Mouse (Mus musculus) kidney, postnatal 4 days (tissue): Measurements from ENCODE around the gene Gm38394.
"Not testable (repeated sequence)": the region's sequence is repeated elsewhere in the genome, so short reads cannot be mapped to it uniquely, and the experiment has no call there.

Experiments
- DNase-seq, 2 experiments: peaks; one replicate each; pipeline ENCODE4 v3.0.0; 2021; ENCODE audit warnings: mixed read lengths in 2 of 2

The Gm38394 gene

DNA sequence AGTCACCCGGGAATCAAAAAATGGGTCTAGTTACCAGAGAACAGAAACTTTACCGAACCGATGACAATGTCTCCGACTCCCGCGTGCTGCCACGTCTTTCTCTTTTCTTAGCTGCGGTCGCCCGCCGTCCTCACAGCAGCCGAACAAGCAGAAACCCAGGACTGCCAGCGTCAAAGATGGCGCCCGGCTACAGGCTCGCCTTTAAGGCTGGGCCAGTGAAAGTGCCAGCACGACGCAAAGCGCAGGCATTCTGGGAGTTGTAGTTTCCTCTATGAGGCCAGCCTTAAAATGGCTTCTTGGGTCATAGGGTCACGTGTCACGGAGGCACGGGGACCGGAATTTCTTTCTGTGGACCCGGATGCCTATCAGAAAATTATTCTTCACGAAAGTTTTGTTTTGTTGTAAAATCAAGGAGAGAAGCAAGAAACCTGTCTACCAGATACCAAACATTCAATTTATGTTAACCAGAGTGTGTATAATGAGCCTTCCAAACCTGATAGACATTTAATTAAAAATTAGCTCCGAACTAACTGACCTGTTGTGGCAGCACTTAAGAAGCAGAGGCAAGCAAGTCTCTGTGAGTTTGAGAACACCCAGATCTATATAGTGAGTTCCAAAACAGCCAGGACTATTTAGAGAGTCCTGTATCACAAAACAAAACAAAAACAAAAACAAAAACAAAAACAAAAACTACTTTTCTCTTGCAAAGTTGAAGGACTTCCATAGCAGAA, at the start of gene Gm38394:
Gene Gm38394 (minus strand): TSS at position 116 of the 731 bp plus-strand sequence.
- DNase-seq: peak; percentile 93 to 97

DNA sequence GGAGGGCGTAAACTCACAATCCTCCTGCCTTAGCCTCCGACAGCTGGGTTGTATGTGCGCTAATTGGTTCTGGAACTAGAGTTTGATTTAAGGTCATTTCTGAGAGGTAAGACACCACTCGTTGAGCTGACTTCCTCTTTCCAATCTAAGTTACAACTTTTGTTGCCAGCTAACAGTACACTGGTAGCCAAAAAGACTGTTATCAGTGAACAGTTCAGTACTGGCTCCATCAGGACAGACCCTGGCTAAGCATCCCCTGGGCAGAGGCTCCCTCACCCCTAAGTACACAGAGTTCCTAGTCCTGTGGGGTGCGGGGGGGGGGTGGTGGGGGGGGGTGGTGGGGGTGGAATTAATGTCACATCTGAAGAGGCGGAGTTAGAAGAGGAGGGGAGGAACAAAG, 49.8 kb upstream of the Gm38394 start:
- no peak for DNase-seq

DNA sequence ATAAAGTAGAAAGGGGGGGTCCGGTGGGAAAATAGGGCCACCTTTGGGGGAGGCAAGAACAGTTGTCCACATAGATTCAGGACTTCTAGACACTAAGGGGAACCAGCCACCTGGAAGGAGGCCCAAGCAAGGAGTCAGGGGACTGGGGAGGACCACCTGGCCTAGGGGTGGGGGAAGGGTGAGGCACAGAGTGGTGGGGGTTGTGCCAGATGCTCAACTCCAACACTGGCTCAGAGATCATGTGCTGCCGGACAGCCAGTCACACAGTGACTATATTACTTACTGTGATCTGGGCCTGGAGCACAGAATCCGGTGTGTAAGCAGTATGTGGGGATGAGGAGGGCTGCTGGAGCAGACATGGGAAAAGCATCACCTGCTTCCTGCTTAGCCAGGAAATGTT, 48.2 kb upstream of the Gm38394 start:
- DNase-seq: no peak

DNA sequence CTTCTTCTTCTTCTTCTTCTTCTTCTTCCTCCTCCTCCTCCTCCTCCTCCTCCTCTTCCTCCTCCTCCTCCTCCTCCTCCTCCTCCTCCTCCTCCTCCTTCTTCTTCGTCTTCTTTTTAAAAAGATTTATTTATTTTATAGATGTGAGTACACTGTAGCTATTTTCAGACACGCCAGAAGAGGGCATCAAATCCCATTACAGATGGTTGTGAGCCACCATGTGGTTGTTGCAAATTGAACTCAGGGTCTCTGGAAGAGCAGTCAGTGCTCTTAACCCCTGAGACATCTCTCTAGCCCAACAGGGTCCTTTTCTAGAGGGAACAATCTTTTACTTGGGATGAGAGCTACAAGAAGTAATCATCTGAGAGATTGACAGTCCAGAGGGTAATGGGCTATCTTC, 40.7 kb upstream of the Gm38394 start:
- DNase-seq: peak in 1 of 2 experiments; percentile 46

DNA sequence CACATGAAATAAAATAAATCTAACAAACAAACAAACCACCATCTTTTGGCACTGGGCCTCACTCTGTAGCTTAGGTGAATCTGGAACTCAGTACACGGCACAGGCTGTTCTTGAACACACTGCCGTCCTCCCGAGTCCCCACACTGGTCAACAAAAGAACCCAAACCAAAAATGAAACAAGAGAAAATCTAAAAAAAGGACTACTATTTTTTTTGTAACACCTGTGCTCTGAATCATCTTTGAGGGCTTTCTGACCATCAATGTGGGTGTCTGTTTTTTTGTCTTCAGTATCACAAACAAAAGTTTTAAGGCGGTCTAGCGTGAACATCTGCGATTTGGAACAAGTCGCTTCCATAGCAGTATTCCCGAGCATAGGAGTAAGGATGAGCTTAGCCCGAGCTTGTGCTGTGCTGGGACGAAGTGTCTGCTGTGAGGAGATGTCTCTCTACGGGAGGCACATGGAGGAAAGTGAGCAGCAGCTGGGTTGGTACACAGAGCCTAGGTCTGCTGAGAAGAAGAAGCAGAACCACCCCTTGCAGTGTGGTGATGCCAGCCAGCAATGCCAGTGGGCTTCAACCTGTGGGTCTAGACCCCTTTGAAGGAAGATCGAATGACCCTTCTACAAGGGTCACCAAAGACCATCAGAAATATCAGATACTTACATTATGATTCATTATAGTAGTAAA, 37.0 kb upstream of the Gm38394 start:
- no peak for DNase-seq

DNA sequence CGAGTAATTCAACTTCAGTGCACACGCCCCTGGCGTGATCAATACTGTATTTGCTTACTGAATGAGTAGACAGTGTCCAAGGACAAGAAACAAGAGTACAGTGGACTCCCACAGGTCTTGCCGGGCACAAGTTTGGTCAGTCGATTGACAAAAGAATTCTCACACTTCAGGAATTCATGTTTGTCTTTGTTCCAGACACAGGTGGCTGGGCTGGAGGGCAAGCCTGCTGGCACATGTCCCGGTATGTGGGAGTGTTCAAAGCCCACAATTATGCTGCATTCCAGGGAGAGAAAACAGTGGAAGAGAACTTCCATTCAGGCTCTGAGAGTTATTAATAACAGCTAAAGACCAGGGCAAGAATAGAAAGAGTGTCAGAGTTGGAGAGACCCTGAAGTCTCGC, 34.8 kb upstream of the Gm38394 start:
- DNase-seq: peak; percentile 84 to 89

DNA sequence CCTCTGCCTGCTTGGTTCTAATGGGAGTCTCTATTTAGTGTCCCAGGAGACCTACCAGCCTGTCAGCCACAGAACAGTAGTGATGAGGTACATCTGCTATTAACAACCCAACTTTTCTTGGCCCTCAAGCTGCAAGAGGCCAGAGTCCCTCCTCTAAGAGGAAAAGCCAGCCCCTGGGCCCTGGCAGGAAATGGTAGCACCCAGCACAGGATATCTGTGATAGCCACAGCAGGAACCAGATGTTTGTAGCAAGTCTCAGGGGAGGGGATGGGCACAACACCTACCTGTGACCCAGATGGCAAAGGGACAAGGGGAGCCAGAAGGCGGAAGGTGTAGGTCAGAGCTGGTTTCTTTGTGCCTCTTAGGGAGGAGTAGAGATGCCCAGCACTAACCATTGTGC, 33.8 kb upstream of the Gm38394 start:
- peak in 1 of 2 experiments; percentile 44 for DNase-seq

DNA sequence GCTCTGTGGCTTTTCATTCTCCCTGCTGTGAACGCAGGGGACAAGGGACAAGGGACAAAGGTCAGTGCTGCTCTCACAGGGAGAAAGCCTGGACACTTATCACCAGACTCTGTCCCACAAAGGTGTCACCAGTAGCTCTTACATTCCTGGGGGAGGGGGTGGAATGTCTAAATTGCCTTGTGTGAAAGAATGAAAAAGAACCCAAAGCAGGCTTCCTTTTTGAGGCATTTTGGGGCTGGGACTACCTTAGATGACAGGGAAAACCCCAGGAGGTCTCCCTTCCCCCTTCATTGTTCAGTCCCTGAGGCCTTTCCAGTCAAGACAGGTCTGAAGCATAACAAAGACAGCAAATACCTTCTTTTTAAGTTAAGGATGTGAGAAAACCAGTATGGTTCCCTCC, 33.2 kb upstream of the Gm38394 start:
- DNase-seq: no peak

DNA sequence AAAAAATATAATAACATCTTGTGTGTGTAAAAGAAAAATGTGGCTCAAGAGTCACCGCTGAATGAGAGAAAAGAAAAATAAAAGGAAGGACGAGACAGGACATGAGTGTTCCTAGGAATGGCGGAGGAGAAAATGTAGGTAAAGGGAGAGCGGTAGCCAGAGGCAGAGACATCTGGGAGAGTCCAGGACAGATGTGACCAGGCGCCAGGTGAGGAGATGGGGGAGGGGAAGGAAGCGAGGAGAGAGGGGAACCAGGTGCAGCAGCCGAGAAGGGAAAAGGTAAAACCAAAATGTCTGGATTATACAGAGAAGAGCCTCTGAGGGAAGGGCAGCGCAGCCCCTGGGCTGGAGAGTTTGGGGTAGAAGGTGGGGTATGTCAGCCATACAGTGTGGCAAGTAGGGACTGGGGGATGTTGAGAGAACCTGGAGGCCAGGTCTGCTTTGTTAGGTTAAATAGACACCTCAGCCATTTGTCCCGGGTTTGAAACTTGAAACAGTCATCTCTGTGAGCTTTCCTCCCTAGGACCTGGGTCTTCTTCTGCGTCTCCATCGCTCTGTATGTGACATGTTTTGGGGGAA, 32.5 kb upstream of the Gm38394 start:
- DNase-seq: no peak

DNA sequence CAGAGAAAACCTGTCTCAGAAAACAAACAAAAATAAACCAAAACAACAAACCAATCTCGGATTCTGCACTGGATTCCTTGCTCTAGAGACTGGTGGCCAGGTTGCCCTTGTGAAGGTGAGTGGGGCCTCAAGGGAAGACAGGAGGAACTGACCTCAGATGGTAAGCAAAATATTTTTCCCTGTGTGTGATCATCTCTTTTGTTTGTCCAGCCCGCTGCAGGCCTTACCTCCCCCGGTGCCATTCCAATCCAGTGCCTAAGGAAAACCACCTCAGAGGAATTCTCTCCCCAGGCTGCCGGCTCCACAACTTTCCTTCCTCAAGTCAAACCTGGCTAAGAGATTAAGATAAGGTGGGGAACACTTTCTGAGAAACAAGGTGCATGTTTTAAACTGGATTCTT, 31.1 kb upstream of the Gm38394 start:
- DNase-seq: peak in 1 of 2 experiments; percentile 22

DNA sequence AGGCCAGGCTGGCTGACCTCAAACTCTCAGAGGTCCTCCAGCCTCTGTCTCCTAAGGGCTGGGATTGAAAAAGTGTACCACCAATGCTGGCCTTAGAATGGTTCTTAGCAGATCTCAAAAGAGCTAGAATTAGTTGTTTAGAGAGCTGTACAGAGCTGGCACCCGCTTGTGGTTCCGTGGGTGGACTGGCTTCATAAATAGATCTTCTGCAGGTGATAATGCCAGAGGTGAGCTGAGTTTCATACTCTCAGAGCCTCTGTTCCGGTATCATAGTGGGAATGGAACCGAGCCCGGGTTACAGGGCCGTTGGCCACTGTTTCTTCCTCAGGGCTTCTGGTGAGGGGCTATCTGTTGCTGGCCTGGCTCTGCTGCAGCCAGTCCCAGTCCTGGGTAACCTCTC, 29.9 kb upstream of the Gm38394 start:
- DNase-seq: no peak

DNA sequence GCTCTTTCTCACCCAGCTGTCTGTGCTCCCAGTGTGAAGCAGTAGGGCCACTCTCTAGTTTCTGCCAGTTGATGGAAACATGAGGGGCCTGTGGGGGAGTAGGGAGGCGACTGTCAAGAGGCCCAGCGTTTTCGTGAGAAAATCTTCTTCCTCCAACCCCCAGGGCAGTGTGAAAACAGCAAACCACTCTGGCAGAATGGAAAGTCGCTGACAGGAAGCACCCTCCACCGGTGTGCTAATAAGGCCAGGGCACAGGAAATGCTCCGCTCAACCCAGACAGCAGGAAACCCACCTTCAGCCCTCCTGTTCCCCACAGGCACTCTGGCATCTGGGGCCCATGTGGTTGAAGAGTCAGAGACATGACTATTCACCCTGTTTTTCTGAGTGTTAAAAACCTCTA, 28.8 kb upstream of the Gm38394 start, which contains the start of gene Lax1:
Gene Lax1 (minus strand): TSS at position 212 of the 400 bp plus-strand sequence.
- DNase-seq: peak in 1 of 2 experiments; percentile 26

DNA sequence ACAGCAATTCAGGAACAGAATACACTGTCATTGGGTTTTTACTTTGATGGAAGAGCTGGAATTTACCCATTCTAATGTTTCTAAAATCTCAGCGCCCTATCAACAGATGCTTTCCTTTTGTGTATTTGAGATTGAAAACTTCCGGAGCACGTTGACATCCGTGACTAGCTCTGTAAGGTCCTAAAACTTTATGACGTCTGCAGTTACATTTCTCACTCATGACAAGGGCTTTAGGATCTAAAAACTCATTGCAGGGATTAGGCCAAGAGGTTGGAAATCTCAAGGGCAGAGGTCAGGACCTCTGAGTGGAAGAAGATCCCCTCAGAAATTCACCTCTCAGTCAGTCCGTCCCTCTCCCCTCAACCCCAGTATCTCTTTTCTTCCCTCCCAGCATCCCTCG, 27.2 kb upstream of the Gm38394 start:
- no peak for DNase-seq

DNA sequence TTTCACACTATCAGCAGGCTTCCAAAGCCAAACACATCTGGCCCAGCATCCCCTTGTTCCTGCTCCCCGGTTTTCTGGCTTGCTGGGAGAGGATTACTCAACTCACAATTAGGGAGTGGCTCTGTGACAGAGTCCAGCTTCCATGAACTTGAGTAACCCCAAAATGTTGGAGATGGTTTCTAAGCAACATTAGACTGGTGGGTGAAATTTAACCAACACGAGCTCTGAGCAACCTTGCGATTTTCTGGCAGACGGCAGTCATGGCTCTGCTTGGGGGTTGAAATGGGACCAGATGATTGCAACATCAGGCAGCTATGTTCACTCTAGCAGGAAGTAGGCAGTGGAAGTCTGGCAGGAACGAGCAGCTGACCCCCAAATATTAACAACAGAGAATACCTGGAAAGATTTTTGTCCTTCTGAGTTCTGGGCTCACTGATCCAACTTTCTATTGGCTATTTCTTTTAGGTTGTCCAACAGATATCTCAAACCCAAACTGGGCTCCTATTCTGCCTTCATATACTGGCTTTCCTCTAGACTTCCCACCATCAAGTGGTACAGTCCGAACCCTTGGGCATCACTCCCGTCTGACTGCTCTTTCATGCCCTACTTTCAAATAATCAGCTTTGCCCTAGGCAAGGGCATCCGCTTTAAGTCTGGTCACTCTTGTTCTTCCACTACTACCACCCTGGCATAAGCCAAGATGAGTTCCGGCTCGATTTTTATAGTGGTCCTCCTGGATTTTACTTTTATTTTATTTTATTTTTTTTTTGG, 24.8 kb upstream of the Gm38394 start:
- peak in 1 of 2 experiments; percentile 44 for DNase-seq

DNA sequence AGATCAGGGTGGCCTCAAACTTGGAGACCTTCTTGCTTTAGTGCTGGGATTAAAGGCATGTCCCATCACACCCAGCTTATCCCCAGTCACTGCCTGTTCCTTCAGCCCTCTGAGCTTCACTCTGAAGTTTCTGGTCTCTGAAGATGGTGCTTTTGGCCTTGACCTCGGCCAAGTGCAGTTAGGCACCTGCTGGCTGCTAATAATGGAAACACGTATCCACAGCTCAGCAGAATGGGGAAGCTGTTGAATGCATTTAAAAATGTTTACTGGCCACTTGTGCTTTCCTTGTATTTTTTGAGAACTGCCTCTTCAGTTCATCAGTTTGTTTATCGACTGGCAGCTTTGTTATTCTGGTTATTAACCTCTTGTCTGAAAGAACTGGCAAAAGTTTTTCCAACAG, 10.7 kb upstream of the Gm38394 start:
- DNase-seq: no peak

DNA sequence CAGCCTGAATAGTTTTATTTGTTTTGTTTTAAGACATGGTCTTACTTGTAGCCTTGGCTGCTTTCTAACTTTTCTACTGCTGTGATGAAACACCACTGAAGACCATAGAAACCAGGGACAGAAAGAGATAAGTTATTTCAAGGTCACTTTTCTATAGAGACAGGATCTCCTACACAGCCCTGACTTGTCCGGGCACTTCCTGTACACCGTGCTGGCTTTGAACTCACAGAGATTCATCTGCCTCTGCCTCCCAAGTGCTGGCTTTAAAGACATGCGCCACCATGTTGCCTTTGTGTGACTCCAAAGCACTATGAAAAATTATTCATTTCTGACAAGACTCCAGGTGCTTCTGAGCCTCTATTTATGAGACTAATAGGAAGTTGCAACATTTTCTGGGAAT, 10.1 kb upstream of the Gm38394 start:
- DNase-seq: no peak

DNA sequence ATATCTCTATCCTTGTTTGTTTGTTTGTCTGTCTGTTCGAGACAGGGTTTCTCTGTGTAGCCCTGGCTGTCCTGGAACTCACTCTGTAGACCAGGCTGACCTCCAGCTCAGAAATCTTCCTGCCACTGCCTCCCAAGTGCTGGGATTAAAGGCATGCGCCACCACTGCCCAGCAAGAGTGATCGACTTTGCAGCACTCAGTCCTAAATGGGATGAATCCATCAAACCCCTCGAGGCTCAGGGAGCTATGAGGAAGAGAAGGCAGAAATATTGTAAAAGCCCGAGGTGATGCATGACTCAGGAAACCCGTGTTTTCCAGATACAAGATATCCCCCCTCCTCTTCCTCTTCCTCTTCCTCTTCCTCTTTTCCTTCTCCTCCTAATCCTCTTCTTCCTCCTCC, 9.7 kb upstream of the Gm38394 start:
- DNase-seq: no peak

DNA sequence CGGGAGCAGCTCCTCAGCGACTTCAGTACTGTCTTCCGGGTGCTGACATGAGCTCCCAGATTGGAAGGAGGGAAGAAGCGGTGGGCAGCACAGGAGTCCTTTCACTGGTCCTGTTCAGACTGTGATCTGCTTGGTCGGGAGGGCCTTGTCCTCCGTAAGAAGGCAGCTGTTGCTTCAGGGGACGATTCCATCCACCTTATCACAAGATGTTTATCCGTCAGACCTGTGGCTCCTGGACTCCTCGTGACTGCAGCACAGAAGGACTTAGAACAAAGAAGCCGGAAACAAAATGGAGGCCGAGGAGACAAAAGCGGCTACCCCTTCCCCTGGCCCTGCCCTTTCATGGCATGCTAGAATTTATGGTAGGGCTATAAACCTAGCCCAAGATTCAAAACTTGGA, 9.1 kb upstream of the Gm38394 start:
- DNase-seq: no peak

DNA sequence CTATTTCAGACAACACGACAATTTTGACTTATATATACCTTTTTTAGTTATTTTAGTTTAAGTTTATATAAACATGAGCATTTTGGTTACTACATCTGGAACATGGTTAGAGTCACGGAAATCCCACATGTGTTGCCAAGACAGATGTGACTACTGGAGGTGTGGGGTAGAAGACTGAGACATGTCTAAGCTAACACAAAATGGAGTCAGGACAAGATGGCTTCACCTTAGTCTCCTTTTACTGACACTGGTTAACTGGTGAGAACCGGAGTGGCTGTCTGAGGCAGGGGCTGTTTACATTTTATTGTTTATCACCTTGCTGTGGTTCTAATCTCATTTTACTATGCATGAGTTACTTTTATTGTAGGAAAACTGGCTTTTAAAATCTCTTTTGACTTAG, 7.5 kb upstream of the Gm38394 start:
- no peak for DNase-seq

DNA sequence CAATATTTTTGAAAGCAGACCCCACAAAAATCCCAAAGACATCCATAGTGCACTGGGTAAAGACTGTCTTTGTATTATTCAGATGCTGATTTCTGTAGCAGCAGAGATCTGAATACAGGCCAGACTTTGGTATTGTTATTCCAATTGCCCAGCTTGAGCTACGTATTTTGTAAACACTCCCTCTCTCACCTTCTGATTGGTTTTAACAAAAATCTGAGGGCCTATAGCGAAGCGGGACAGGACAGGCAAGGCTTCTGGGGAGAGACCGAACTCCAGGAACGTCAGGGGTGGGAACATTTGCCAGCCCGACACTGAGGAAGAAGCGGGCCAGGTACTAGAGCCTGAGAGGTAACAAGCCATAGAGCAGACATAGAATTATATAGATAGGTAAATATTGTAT, 6.6 kb upstream of the Gm38394 start:
- no peak for DNase-seq

DNA sequence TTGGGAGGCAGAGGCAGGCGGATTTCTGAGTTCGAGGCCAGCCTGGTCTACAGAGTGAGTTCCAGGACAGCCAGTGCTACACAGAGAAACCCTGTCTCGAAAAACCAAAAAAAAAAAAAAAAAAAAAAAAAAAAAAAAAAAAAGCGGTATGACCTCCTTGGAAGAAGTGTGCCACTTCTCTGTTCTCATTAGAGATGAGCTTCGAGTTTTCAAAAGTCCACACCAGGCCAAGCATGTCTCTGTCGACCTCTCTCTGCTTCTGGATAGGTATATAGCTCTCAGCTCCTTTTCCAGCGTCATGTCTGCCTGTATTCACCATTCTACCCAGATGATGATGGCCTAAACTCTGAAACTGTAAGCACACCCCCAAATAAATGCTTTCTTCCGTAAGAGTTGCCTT, 4.6 kb upstream of the Gm38394 start:
- DNase-seq: not testable (repeated sequence)

DNA sequence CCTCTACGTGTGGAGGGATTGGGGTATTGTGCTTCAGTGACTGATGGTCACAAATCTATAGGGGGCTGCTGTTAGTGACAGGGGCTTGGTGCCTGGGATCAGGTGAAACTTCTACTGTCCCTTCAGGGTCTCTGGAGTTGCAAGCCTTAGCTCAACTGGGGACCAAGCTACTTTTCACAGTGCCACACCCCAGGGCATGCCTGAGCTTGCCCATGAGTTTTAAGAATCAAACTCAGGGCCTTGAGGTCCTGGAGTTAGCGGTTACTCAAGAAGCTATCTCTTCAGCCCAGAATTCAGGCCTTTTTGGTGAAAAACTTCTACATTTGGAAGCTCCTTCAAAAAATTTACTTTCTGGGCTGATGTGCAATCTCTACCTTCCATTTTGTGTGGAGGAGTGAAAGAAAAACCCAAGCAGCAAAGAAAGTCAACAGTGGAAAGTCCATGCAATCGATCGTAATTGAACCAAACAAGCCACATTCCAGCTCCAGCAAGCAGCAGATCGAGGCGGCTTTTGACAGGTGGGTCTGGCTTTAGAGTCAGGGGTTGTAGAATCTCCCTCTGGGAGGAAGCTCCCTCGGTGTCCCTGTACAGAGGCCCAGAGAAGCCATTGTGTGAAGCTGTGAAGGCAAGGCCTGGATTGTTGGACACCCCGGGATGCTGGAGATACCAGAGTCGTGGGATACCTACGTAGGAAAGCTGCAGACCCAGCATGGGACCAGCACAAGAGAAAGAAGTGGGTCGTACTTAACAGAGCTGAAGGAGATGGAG, 3.3 kb upstream of the Gm38394 start:
- DNase-seq: no peak

DNA sequence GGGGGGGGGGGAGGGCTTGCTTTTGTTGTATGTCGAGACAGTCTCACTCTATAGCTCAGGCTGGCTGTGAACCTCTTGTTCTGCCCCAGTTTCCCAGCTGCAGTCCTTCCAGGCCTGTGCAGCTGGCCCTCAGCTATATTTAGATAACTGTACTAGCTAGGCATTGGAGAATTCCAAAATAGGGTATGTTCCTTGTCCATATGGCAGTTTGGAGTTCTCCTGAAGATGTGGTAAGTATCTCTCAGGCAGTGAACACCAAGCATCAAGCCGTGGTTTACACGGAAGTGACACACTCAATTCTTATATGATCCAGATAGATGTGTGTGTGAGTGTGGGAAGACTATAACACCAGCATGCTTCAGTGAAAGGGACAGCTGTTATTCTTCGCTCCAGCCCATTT, 2.3 kb upstream of the Gm38394 start:
- no peak for DNase-seq
